Mouse (Mus musculus) heart, embryonic 10.5 days (tissue): ENCODE measurements around the gene Cmbl. TPM values are rescaled to one million over a fixed set of nuclear protein-coding genes. Genes with fewer than 3 reads are reported as not detected.

Source experiments
- DNase-seq: peaks from one replicate; pipeline ENCODE4 v3.0.0-alpha.2; 2017; ENCODE audit warnings: low spot score
- H3K27ac ChIP-seq: fragments of 300-500 bp; sonication (generic); 2 replicates; pipeline ENCODE4 v1.5.1; 2016; ENCODE audit warnings: mild to moderate bottlenecking
- H3K27me3 ChIP-seq: fragments of 300-500 bp; sonication (generic); 2 replicates; pipeline ENCODE4 v1.6.1; 2016; ENCODE audit warnings: mild to moderate bottlenecking; ENCODE audit not compliant: poor library complexity, insufficient read depth, severe bottlenecking
- H3K36me3 ChIP-seq: fragments of 300-500 bp; sonication (generic); 2 replicates; pipeline ENCODE4 v1.6.1; 2016; ENCODE audit warnings: mild to moderate bottlenecking, moderate library complexity
- H3K4me1 ChIP-seq: fragments of 300-500 bp; sonication (generic); 2 replicates; pipeline ENCODE4 v1.6.1; 2016; ENCODE audit warnings: mild to moderate bottlenecking
- H3K4me3 ChIP-seq: fragments of 300-500 bp; sonication (generic); 2 replicates; pipeline ENCODE4 v1.5.1; 2016; ENCODE audit warnings: mild to moderate bottlenecking, moderate library complexity
- H3K9me3 ChIP-seq: fragments of 300-500 bp; sonication (generic); 2 replicates; pipeline ENCODE4 v1.6.1; 2016; ENCODE audit warnings: mild to moderate bottlenecking, moderate library complexity
- WGBS: fragments of 180-500 bp; shearing (Covaris S2); methylation state at CpG from one replicate; pipeline ENCODE4 v1.1.7; 2016; 5-methylcytosine and 5-hydroxymethylcytosine counted together
- polyA plus RNA-seq: library from polyadenylated mRNA; unstranded; fragments of >200 nt; fragmentation: Nextera tagmentation; extraction: Ambion mirVana; gene quantifications from 2 replicates; pipeline ENCODE4 v1.2.1, GENCODE M21; 2016

The Cmbl gene
- polyA plus RNA-seq, 1 experiment from 2014 or later, result 7.3 TPM

GRCm38 (mm10) chr15:31547421-31547820, 17.8 kb upstream of the Cmbl start:
- peaks cover 35% of the 10 kb centered on the region for H3K4me1 ChIP-seq
- H3K27ac ChIP-seq, result no peak overlapping the region
- WGBS, result 70% methylated on average over 5 of the region's 5 CpGs
- H3K27me3 ChIP-seq, result no peaks in the 10 kb centered on the region
- no peaks in the 10 kb centered on the region for H3K9me3 ChIP-seq
- DNase-seq, result no peak
- H3K4me3 ChIP-seq, result no peak overlapping the region
- no peaks in the 10 kb centered on the region for H3K36me3 ChIP-seq

GRCm38 (mm10) chr15:31550381-31550780, 14.8 kb upstream of the Cmbl start:
- 85% methylated on average over 4 of the region's 4 CpGs for WGBS
- H3K36me3 ChIP-seq, result no peaks in the 10 kb centered on the region
- H3K4me3 ChIP-seq, result no peak overlapping the region
- H3K4me1 ChIP-seq, result peaks cover 7% of the 10 kb centered on the region
- no peaks in the 10 kb centered on the region for H3K27me3 ChIP-seq
- no peak overlapping the region for H3K27ac ChIP-seq
- no peaks in the 10 kb centered on the region for H3K9me3 ChIP-seq
- DNase-seq, result no peak

DNA sequence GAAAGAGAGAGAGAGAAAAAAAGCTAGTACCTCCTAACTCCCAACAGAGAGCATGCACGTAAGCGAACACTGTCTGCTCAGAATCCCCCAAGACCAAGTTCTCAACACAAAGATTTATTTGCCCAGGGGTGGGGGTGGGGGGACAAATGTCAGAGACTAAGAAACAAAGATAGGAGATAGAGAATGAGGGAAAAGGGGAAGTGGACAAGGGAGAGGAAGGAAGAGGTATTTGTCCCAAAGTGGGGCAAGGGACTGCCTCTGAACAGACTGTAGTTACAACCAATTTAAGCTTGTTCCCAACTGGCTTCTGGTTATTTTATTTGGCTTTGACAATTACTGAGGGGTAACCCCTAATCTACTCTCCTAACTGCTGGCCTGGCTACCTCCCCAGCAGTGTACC, 10.3 kb upstream of the Cmbl start:
- WGBS, result 88% methylated on average over 2 of the region's 2 CpGs
- no peaks in the 10 kb centered on the region for H3K36me3 ChIP-seq
- no peak overlapping the region for H3K4me3 ChIP-seq
- DNase-seq, result no peak
- no peaks in the 10 kb centered on the region for H3K4me1 ChIP-seq
- H3K9me3 ChIP-seq, result no peaks in the 10 kb centered on the region
- no peak overlapping the region for H3K27ac ChIP-seq
- no peaks in the 10 kb centered on the region for H3K27me3 ChIP-seq

GRCm38 (mm10) chr15:31561390-31561789, 3.8 kb upstream of the Cmbl start:
- Histone ChIP-seq H3K4me3 (no peak overlapping the region), H3K27me3 (no peaks in the 10 kb centered on the region), H3K27ac (no peak overlapping the region), H3K4me1 (peaks cover 11% of the 10 kb centered on the region), H3K36me3 (no peaks in the 10 kb centered on the region), H3K9me3 (no peaks in the 10 kb centered on the region)
- no peak for DNase-seq
- 82% methylated on average over 6 of the region's 6 CpGs for WGBS

GRCm38 (mm10) chr15:31561976-31562375, 3.2 kb upstream of the Cmbl start:
- 89% methylated on average over 4 of the region's 4 CpGs for WGBS
- no peak overlapping the region for H3K4me3 ChIP-seq
- H3K27ac ChIP-seq, result no peak overlapping the region
- H3K9me3 ChIP-seq, result no peaks in the 10 kb centered on the region
- DNase-seq, result no peak
- no peaks in the 10 kb centered on the region for H3K36me3 ChIP-seq
- peaks cover 11% of the 10 kb centered on the region for H3K4me1 ChIP-seq
- H3K27me3 ChIP-seq, result no peaks in the 10 kb centered on the region

GRCm38 (mm10) chr15:31562847-31563246, 2.3 kb upstream of the Cmbl start:
- Histone ChIP-seq H3K4me3 (no peak overlapping the region), H3K27ac (no peak overlapping the region), H3K9me3 (no peaks in the 10 kb centered on the region), H3K36me3 (no peaks in the 10 kb centered on the region), H3K4me1 (peaks cover 11% of the 10 kb centered on the region), H3K27me3 (no peaks in the 10 kb centered on the region)
- no peak for DNase-seq
- WGBS, result 31% methylated on average over 8 of the region's 8 CpGs

DNA sequence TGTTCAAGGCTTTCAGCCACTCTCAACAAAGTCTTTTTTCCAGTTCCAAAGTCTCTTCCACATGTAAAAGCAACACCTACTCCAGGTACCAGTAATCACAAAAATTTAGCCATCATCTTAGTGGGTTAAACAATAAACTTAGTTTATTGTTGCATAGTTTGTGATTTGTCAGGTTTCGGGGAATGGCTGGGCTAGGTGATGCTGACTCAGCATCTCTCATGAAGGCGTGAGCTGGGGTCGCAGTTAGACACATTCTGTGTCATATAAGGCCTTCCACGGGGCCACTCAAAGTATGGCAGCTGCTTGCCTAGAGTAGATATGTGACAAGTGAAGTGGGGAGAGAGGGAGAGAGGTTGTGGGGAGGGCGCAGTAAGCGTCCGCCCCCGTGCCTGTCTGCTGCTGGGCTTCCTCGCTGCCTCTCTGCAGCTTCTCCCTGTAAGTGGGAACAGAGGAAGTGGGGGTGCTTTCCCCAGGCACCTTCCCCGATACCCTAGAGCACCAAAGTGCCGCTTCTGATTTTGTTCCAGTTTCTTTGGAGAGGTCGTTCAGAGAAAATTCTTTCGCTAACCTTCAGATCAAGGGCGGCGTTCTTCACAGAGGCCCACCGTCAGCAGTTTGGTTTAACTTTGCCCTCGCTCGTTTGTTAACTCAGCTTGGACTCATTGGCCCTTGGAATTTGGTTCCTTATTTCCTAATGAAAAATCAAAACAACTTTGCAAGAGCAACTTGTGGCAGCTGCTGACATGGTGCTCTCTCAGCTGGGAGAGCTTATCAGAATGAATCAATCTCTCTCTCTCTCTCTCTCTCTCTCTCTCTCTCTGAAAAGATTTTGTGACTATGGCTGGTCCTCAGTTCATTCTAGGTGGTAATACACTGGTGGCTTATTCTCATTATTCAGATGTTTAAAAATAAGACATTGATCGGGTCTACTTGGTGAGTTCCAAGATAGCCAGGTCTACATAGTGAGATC, 1.3 kb upstream of the Cmbl start:
- H3K36me3 ChIP-seq, result no peaks in the 10 kb centered on the region
- WGBS, result 56% methylated on average over 19 of the region's 19 CpGs
- H3K4me3 ChIP-seq, result no peak overlapping the region
- H3K4me1 ChIP-seq, result peaks cover 19% of the 10 kb centered on the region
- no peak for DNase-seq
- peak overlapping the region; percentile 66 for H3K27ac ChIP-seq
- H3K9me3 ChIP-seq, result no peaks in the 10 kb centered on the region
- no peaks in the 10 kb centered on the region for H3K27me3 ChIP-seq

DNA sequence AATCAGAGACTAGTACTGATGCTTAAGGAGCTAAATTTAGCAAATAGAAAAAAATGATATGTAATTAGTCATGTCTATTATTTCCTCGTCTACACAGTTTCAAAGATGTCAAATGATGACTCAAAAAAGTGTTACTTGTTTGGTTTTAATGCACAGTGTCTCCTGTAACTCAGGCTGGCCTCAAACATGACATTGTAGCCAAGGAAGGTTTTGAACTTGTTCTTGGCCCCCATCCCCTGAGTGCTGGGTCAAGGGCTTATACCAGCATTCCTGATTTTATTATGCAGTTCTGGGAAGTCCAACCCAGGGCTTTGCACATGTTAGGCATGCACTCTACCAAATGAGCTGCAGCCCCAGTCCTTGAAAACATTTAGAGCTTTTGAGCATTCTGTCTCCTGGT, 597 bp downstream of the Cmbl start:
- Histone ChIP-seq H3K27ac (no peak overlapping the region), H3K9me3 (no peaks in the 10 kb centered on the region), H3K4me3 (no peak overlapping the region), H3K27me3 (no peaks in the 10 kb centered on the region), H3K36me3 (no peaks in the 10 kb centered on the region), H3K4me1 (peaks cover 27% of the 10 kb centered on the region)
- DNase-seq, result no peak
- WGBS, result 77% methylated on average over 1 of the region's 1 CpGs

- 57% methylated on average over 7 of the region's 7 CpGs for WGBS
- H3K27ac ChIP-seq, result no peak overlapping the region
- peaks cover 27% of the 10 kb centered on the region for H3K4me1 ChIP-seq
- no peaks in the 10 kb centered on the region for H3K36me3 ChIP-seq
- no peak for DNase-seq
- no peaks in the 10 kb centered on the region for H3K27me3 ChIP-seq
- H3K4me3 ChIP-seq, result no peak overlapping the region
- H3K9me3 ChIP-seq, result no peaks in the 10 kb centered on the region
Measured at GRCm38 (mm10) chr15:31567431-31567830, 2.2 kb downstream of the Cmbl start.

DNA sequence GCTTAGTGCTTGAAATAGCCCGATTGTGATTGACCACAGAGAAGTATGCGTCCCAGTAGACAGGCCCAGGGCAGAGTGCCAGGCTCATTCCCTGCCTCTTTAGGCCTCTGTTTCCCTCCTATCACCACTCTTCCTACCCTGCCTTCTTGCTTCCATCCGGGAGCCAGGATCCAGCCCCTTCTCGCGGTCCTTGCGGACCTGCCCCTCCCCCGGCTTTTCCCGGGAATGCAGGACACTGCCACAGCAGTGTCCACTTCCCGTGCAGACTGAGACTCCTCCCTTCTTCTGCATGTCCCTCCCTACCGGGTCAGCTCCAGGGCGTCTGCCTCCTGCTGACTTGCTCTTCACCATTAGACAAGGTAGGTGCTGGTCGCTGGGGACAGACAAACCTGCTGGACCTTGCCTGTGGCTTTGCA, 3.4 kb downstream of the Cmbl start:
- DNase-seq, result peak; percentile 89
- Histone ChIP-seq H3K27ac (peak overlapping the region; percentile 50), H3K4me3 (peak overlapping the region; percentile 30), H3K27me3 (no peaks in the 10 kb centered on the region), H3K36me3 (no peaks in the 10 kb centered on the region), H3K9me3 (no peaks in the 10 kb centered on the region), H3K4me1 (peaks cover 20% of the 10 kb centered on the region)
- 10% methylated on average over 12 of the region's 12 CpGs for WGBS

DNA sequence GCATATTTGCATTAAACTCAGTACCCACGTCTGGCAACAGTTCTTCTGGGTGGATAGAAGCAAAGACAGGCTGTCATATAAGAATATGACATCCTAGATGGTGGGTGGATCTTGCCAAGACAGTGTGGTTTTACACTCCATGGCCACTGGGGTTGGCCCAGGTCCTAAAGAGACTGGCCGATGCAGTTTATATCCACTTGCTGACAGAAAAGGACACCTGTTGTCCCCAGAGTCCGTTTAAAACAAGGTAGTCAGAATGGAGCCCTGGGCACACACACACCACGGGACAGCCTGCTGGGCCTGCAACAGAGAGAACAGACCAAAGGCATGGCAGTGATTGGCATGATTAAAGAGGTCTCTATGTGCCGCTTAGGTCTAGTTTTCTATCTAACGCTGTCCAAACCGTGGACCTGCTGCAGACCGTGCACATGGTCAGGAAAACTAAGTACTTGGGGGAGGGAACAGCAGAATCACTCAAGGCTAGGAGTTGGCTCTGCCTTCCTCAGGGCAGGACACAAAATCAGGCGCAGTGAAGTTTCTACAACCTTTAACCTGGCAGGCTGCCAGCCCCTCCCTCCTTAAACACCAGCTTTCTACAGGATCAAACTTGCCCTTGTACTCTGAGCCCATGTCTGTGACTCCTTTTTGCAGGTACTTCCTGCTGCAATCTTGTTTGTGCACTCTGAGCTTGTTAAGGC, 4.3 kb downstream of the Cmbl start:
- Histone ChIP-seq H3K4me3 (0 out of 2 replicates have a peak overlapping the region, but pooled peaks have one; percentile 30), H3K4me1 (peaks cover 16% of the 10 kb centered on the region), H3K27ac (no peak overlapping the region), H3K27me3 (no peaks in the 10 kb centered on the region), H3K36me3 (no peaks in the 10 kb centered on the region), H3K9me3 (no peaks in the 10 kb centered on the region)
- WGBS, result 73% methylated on average over 9 of the region's 9 CpGs
- DNase-seq, result no peak

GRCm38 (mm10) chr15:31570959-31571358, 5.8 kb downstream of the Cmbl start:
- Histone ChIP-seq H3K27me3 (no peaks in the 10 kb centered on the region), H3K4me3 (no peak overlapping the region), H3K4me1 (peaks cover 16% of the 10 kb centered on the region), H3K9me3 (no peaks in the 10 kb centered on the region), H3K27ac (no peak overlapping the region), H3K36me3 (no peaks in the 10 kb centered on the region)
- 88% methylated on average over 8 of the region's 8 CpGs for WGBS
- DNase-seq, result no peak
